Mouse (Mus musculus): Measurements from ENCODE around the gene Srgap3.

Gene Srgap3

DNA sequence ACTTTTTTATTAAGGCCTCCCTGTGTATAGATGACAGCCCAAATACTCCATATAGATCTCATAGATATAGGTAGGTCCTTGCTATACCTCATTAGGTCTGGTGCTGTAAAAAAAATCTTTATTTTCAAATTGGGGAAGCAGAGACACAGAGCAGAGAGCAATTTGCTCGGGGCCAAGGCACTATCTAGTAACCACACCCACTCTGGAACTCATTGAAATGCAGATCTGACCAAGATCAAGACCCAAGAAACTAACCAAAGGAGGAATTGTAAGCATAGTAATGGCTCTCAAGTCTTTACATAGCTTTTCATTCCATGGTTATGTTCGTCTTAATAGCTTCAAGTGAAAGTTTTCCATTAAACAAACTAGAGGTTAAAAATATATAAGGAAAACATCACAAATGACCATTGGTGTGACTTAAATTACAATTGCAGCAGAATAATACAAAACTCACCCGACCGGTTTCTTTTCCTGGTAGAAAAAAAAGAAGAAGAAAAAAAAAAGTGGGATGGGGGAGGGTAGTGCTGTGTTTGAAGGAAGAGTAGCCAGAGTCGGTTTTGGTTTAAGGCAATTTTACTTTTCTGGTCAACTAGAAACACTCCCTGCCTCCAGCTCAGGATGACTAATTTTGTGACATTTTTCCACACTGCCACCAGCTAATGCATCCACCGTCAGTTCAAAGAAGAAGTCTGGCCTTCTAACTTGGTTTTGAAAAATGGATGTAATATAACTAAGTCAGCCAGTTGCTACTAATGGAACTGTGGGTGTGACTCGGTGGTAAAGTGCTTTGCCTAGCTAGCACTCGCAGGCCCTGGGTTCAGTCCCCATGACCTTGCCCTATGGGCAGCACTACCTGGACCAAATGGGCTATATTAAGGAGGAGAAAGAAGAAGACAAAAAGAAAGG, 3.4 kb upstream of the Srgap3 start:
- DNase-seq (ENCODE audit: extremely low read depth, low read depth, low spot score): no peak

DNA sequence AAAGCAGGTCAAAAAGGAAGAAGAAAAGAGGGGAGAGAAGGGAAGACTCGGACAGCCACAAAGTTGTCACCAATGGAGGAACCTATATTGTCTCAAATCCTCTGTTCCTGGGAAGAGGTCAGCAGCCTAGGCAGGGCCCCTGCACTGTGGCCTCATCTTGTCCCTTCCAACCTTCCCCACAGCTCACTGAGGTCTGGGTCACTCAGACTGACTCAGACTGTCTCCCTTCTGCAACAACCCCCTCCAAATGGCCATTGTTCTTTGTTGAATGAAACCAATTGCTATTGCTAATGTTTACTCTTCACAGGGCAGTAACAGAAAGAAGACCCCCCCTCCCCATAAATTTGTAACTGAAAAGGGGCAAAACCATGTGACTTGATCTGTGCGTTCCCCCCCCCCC, 2.2 kb upstream of the Srgap3 start:
- no peak for DNase-seq (ENCODE audit: extremely low read depth, low read depth, low spot score)

DNA sequence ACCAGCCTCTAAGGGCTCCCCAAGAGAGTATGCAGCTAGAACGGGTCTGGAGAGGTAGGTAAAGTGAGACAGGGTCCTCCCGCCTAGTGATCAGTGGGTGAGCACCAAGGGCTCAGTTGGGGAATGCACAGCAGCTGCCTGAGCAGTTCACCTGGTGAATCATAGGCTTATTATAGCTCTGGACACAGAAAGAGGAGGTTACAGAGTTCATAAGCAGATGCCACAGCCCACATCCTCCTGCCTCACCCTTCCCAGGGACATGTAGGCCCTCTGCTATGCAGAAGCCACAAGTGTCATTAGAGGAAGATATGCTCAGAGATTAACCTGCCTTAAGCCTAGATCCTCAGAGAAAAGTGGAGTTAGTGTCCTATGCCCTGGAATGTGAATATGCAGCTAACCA, 1.4 kb upstream of the Srgap3 start:
- no peak for DNase-seq (ENCODE audit: extremely low read depth, low read depth, low spot score)

DNA sequence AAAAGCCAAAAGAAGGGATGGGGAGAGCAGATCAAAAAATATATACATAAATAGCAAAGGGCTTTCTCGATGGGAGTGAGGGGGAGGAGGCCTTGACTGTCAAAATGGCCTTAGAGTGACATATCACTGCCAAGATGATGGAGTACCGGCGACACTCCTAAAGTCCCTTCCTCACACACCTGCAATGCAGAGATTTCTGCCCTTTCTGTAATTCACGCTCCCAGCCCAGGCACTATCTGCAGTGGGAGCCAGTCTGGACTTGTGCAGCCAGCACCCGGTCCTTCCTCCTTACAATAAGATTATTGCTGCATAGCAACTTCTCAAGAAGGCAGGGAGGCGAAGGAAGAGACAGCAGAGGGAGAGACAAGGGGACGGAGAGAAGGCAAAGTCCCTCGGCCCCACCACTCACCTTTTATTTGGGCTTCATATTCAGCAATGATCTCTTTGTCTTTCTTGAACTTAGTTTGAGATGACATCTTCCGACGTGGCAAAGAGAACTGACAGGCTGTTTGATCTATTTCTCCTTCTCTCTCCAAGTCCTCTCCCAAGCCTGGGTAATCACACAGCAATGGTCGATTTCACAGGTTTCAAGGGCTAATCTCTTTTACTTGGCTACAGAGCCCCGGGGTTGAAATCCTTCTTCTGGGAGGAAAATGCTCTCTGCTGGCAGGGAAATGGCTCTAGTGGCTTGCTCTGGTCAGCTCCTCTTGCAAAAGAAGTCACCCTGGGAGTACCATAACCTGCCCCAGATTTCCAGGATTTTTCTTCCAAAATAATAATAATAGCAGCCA, 850 bp downstream of the Srgap3 start:
- DNase-seq (ENCODE audit: extremely low read depth, low read depth, low spot score): no peak

DNA sequence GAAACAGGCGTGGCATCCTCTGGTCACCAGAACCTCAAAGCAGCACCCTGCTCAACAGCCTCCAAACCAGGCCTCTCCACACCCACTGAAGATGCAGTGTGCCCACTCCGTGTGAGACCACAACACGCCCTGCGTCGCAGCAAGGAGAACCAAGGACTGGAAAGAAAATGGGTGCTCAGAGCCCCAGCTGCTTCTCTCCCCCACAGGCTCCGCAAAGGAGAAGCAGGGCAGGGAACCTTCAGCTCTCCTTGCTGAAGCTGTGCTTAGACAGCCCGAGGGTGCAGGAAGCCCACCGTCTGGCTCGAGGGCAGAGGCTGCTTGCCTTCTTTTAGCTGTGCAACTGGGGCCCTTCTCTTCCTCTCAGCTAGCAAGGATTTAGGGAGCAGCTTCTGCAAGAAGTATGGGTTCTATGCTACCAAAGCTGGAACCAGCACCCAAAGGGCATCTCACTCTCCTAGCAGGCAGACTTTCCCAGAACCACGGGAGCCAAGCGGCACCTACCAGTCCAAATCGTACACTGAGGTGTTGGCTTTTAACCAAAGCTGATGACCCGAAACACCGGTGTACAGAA, 1.8 kb downstream of the Srgap3 start:
- DNase-seq (ENCODE audit: extremely low read depth, low read depth, low spot score): no peak

DNA sequence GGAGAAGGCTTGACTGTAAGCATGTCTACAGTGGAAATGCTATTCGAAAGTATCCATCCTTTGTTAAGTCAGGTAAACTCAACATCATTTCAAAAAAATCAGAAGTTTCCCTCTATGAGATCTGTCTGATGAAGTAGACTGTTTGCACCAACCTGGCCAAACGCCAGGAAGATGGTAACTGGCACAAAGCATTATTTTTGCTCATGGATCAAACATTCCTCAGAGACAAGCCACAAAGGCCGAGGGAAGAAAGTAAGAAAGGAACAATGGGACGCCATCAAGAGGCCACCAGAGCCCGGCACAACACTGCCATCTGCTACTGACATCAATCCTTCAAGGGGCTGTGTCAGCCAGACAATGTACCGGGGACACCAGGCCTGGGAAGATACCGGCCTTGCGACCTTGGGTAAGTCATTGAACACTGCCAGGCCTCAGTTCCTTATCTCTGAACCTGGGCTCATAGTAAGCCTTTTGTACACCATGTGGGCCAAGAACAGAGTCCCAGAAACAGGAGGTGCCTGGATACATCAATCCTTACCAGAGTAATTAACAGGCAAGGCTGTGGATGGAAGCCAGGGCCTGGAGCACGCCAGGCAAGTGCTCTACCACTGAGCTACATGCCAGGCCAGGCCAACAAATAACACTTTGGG, 3.3 kb downstream of the Srgap3 start:
- DNase-seq (ENCODE audit: extremely low read depth, low read depth, low spot score): no peak

DNA sequence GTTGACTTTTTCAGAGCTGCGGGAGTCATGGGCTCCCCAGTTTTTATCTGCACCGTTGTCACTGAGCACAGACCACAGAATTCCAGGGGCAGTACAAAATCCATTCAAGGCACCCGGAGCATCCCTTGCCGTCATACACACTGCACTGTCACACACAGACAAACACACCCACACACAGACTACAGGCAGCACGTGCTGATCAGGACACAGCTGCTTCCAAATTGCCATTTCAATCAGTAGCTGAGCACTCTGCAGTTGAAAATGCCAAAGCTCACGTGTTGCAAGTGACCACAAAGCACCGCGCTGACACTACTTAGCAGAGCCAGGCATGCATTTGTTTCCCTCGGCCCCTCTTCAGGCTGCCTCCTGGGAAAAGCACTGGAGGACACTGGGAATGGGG, 7.8 kb downstream of the Srgap3 start:
- no peak for DNase-seq (ENCODE audit: extremely low read depth, low read depth, low spot score)

DNA sequence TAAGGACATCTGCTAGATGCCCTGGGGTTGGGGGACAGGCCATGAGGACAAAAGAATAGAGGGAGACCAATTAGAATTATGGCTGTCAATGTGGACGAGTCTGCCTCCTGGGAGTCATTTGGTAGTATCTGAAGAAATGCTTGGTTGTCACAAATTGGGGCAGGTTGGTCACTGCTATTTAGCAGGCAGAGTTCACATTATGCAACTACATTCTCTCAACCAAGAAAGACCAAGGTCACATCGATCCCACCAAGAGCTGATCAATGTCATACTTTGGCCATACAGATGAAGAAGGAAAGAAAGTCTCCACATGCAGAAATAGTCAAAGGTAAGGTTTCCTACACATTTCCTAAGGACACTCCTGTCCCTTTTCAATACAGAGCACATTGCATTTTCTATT, 9.3 kb downstream of the Srgap3 start:
- DNase-seq (ENCODE audit: extremely low read depth, low read depth, low spot score): no peak

DNA sequence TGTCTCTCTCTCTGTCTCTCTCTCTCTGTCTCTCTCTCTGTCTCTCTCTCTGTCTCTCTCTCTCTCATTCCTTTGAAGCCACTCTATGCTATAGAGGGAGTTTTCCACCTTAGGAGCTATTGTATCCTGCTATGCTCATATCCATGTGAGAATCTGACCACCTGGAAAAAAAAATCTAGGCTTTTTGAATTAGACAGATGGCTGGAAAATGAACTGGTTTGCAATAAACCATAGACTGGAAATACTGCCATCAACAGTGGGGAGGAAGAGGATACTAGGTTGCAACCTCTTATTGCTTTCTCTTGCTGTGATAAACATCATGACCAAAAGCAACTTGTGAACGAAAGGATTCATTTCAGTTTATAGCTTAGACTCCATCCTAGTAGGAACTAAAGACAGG, 12.6 kb downstream of the Srgap3 start:
- DNase-seq (ENCODE audit: extremely low read depth, low read depth, low spot score): no peak

DNA sequence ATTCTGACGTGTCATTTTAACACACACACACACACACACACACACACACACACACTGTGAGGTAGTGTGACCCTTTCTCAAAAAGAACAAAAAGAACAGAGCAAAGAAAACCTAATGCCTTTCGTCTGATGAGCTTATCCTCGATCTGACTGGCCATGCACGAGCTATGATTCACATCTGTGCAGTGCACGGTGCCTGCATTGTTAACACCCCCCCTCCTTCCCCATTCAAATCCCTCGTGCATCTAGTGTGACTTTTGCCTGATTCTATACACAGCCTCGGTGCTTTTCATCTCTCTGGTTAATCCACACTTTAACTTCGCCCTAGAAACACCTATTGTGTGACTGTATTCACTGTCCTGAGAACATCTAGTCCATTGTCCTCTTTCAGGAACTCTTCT, 14.5 kb downstream of the Srgap3 start:
- DNase-seq (ENCODE audit: extremely low read depth, low read depth, low spot score): no peak

DNA sequence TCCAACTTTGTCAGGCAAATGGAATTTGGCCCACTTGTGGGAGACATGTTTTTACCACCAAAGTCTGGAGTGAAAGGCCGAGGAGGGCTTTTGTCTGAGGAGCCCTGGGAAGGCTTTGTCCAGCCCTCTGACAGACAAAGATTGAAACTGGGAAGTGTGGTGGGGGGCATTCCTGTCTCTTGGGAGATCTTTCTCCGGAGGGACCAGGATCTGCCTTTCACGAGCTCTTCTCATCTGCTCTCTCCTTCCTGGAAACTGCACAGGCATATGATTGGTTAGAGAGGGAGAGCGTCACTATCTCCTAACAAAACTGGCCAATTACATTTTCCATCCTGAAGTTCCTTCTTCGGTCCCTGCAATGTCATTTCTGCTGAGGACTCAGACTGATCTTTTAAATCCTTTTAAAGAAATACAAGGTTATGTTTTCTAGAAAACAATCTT, 17.0 kb downstream of the Srgap3 start:
- no peak for DNase-seq (ENCODE audit: extremely low read depth, low read depth, low spot score)

DNA sequence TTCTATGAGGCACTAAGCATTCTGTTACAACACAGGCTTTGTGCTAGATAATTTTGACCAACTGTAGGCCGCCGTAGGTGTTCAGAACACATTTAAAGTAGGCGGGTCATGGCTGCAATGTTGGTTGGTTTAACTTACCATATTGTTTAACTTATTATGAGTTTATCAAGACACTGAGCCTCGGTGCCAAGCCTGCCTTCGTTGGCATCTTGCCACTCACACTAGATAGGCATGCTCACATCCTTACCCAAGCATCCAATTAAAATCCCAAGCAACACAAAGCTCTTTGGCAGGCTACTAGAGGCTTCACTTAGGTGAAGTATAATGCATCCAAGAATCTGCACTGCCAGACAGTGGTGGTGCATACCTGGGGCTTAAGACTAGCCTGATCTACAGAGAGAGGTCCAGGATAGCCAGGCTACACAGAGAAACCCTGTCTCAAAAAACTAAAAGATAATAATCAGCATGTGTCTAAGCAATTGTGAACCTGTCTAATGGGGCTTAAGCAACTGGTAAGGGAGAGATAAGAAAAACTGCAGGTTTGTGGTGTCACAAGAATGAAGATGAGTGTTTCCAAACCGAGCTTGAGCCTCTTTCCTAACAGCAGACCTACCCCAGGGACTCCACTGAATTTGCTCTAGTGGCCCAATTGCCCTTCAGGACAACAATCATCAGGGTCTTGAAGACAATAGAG, 17.6 kb downstream of the Srgap3 start:
- DNase-seq (ENCODE audit: extremely low read depth, low read depth, low spot score): no peak

DNA sequence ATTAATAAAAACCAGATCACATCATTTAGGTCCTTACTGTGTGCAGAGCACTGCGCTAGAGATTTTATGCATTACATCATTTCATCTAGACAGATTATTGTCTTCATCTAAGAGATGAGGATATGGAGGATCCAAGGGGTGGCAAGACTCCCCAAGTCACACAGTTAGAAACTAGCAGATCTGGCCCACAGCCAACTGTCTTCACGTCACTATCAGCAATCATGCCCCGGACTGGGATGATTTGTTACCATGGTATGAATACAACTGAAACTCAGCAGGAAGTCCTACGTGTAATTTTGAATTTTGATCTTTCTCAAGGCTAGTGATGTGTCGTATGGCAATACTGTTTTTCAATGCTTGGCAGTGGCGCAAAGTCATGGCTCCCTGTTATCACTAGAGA, 18.2 kb downstream of the Srgap3 start:
- no peak for DNase-seq (ENCODE audit: extremely low read depth, low read depth, low spot score)

DNA sequence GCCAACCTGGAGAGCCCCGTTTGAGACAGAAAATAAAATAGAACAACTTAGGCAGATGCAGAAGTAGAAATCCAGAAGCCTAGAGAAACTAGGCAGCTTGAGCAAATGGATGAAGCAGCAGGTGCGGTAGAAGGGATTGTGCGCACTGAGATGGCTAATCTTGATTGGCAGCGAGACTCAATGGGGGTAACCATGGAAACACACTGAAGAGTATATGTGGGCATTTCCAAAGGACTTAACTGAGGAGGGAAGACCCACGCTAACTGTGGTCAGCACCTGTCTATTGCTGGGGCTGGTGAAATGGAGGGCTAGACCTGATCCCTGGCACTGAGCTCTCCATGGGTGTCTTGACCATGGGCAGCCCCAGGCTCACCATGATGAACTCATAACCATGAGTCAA, 19.7 kb downstream of the Srgap3 start:
- no peak for DNase-seq (ENCODE audit: extremely low read depth, low read depth, low spot score)

DNA sequence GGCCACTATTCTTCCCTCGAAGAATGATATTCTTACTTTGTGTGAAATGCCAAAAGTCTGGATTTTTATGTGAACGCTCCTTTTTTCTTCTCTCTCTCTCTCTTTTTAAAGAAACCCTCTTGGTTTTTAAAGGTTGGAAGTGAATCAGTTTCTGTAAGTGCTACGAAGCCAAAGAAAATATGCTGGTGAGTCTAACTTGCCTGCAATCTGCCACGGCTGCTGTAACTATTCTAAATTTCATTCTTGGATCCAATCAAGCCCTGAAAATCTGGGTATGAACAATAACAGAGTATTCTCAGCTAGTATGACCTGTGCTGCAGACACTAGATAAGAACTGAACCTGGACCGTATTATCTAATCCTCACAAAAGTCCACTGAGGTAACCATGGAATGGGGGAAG, 21.1 kb downstream of the Srgap3 start:
- no peak for DNase-seq (ENCODE audit: extremely low read depth, low read depth, low spot score)

DNA sequence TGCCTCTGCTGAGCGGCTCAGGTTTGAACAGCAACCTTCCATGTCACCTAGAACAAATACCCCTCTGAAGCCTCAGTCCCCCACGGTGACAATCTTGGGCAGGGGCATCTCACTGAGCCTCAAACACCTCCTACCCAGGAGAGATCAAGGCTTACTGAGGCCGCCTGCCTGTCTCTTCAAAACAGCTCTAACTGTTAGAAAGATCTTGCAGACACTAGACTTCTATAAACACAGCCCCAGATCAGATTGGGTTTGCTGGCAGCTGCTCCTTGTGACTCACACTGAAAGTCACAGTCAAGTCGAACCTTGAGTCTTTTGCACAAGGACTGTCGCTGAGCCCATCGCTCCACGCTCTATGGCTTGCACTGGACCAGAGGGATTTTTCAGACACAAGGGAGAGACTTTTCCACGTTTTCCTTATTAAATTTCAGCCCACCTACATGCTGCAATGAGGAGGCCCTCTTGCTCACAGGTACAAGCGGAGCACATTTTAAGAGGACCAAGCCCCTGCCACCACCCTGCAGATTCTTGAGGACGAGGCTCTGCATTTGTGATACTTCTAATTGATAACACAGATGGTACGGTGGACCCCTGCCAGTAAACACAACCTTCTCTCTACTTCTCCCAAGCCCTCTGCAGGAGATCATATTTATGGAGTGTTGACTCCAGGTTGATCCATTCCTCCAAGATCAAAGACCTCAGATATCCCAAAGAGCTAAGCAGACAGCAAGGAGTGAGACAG, 21.7 kb downstream of the Srgap3 start:
- DNase-seq (ENCODE audit: extremely low read depth, low read depth, low spot score): no peak

DNA sequence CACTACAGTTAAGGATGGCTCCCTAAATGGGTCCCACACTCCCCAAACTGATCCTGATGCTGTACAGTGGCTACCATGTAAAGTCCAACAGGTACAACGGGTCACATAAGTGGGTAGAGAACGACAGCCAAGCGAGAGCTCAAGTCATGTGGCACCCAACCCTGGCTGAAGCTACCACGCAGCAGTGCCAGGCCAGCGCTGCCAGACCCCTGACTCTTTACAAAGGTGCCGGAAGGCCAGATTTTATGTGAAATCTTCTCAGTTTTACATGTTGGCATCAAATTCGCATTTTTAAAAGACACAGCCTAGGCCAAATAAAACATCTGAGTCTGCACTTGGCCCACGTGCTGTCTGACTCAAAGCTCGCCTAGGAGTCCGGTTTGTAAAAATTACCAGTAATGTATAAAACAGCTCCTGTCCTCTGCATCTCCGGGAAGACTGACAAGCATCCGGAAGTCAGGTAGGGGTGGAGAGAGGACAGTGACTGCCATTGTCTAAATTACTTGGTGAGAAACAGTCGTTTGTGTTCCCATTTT, 22.4 kb downstream of the Srgap3 start:
- DNase-seq (ENCODE audit: extremely low read depth, low read depth, low spot score): no peak

DNA sequence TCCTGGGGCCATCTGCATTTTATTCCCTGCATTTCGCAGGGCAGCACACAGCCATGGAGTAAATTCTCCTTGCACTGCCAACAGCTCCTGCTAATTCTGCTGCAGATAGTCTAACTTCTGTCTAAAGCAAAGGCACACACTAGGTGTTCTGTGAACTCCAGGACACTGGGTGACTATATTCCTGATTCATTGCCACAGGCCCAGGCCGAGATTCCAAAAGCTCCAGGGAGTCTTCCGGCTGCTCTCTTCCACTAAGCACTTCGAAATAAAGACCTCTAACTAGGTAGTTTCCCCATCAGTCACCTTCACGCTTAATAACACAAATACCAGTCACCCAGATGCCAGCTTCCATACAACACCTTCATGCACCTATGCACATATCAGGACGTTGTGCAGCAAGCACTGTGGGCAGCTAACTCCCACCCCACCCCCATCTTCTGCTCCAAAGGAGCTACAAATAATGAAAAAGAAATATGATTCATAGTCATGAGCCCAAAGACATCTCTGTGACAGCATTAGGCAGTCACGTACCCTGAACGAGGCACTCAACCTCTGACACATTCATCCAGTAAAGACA, 26.4 kb downstream of the Srgap3 start:
- no peak for DNase-seq (ENCODE audit: extremely low read depth, low read depth, low spot score)

DNA sequence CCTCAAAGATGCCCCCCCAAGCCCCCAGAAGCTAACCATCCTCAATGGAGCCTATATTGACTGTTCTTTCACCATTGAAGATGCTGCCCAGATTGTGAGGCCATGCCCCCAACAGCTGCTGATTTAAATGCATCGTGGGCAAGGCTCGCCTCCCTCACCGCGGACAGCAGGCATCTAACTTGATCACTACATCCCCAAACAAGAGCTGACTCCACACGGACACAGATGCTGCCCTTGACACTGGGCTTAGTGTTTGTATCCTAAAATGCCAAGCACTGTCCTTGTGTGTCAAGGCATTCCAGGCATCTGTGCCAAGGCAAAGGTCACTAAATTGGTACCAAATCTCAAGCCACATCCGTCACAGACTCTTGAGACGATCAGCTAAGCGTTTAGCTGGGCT, 29.3 kb downstream of the Srgap3 start:
- no peak for DNase-seq (ENCODE audit: extremely low read depth, low read depth, low spot score)

DNA sequence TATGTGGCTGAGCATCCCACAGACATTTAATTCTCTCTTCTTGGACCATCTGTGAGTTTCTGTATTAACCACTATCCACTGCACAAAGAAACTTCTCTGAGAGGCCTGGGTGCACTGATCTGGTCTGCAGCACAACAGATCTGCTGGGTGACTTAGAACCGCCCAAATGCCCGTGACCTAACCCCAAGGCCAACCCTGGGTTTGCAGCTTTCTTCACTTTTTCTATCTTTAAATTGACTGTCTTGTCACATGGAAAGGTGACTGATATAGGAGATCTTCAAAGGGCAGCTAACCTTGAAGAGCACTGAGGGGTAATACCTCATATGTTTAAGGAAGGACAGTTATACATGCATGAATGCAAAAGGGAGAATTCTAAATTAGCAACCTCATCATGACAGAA, 30.8 kb downstream of the Srgap3 start:
- no peak for DNase-seq (ENCODE audit: extremely low read depth, low read depth, low spot score)

Measured in fat pad, adult 2 months (tissue).